Mouse (Mus musculus) macrophage (primary cell): Measurements from ENCODE around the gene Syne1. TPM values are rescaled to one million over a fixed set of nuclear protein-coding genes. Genes with fewer than 3 reads are reported as not detected.

Source experiments
- H3K27ac ChIP-seq: fragments of 350-480 bp; formaldehyde crosslinking; 2 replicates; pipeline ENCODE4 v1.9.0; 2021
- H3K36me3 ChIP-seq: fragments of 350-480 bp; formaldehyde crosslinking; 2 replicates; pipeline ENCODE4 v1.9.0; 2021; ENCODE audit errors: inconsistent target
- H3K4me3 ChIP-seq: fragments of 350-480 bp; formaldehyde crosslinking; 2 replicates; pipeline ENCODE4 v1.9.0; 2021; ENCODE audit errors: inconsistent target
- H3K79me2 ChIP-seq: fragments of 350-480 bp; formaldehyde crosslinking; 2 replicates; pipeline ENCODE4 v1.9.0; 2021; ENCODE audit errors: inconsistent target
- WGBS: methylation state at CpG from one replicate; pipeline ENCODE4 v1.1.7; 2026; ENCODE audit warnings: inconsistent platforms; ENCODE audit not compliant: missing documents; 5-methylcytosine and 5-hydroxymethylcytosine counted together
- polyA plus RNA-seq: library from polyadenylated mRNA; stranded (reverse); fragments of 250-400 nt; gene quantifications from 3 replicates; pipeline ENCODE4 v1.2.4, GENCODE M21; 2018; ENCODE audit warnings: inconsistent platforms
- total RNA-seq, 78 experiments: library from RNA; depleted of rRNA; stranded (reverse); fragments of 250-400 nt; gene quantifications; 1 replicate in 9 of 78; 2 replicates in 24 of 78; 3 replicates in 43 of 78; 4 replicates in 2 of 78; pipeline ENCODE4 v1.2.4; 2018; ENCODE audit warnings: inconsistent platforms in 56 of 78

Gene Syne1
- 100 to 1,000 TPM in 18 of 26 experiments, 10 to 100 TPM in 8; 10.3 to 195 (median 112) TPM for total RNA-seq (2018; cell fraction: chromatin; rRNA removed)
- 10 to 100 TPM; 14.6 to 26.9 (median 20.3) TPM for total RNA-seq (2018; cell fraction: cytosol; rRNA removed)
- total RNA-seq (2018; cell fraction: nucleus; rRNA removed): 10 to 100 TPM; 18.5 to 90.6 (median 56.4) TPM
- 8.9 to 17.8 TPM (median 14.6 TPM) in 3 replicates for polyA plus RNA-seq

DNA sequence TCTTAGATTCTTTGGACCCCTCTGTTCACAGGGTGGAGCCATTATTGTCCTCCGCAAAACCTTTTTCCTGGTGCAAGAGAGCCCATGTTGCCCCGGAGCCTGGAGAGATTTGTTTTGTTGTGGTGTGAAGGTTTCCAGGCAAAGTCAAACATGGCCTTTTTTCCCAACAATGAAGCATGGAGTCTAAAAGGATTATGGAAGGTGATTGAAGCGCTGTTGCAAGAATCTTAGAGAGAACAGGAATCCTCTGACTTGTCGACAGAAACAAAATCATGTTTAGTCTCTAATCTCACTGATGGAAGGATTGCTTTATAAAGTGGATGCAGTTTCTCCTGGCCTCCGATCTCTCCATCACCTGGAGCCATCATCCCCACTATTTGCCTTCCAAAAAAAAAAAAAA is at the start of gene Syne1:
Gene Syne1, minus strand, starts transcription at position 101 of the 400 bp plus-strand sequence.
- WGBS: 85% methylated on average over 5 of the region's 5 CpGs
- H3K36me3 ChIP-seq: no peaks in the 10 kb centered on the region
- H3K4me3 ChIP-seq: no peak within 1 kb of the TSS
- no peak within 1 kb of the TSS for H3K27ac ChIP-seq
- H3K79me2 ChIP-seq: no peaks in the 10 kb centered on the region

DNA sequence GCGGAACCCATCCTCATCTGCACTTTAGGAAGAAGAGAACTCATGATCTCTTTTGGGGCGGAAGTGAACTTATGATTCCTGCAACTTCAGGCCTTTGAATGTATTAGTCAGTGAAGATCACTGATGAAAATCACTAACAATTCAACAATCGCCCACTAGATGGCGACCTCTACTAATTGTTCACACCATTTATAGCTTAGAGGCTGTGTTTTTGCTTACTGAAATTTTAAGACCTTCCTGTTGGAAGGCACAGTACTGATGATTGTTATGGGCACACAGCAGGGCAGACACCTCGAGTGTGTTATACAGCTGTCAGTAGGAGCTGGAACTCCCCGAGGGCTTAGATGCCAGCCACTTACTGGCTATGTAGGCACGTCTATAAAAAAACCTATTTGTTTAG is 48.8 kb upstream of the Syne1 start:
- 16% methylated on average over 6 of the region's 7 CpGs for WGBS
- Histone ChIP-seq H3K27ac (no peak overlapping the region), H3K4me3 (no peak overlapping the region), H3K36me3 (no peaks in the 10 kb centered on the region), H3K79me2 (no peaks in the 10 kb centered on the region)

DNA sequence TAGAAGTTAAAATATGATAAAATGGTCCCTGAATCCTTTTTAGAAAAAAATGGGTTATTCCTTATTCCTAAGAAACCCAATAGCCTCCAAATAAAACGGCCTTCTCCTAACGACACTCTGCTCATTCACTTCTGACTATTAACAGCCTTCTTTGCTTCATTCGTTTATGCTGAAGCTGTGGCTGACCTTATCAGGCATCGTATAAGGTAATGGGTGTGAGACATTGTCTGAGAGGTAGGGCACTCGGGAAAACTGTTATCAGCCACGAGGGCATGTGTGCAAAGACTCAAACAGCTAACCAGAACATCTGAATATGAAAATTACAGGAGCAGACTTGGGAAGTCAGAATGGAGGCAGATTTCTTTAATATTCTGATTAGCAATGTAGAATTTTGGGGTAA is 45.3 kb upstream of the Syne1 start:
- no peak overlapping the region for H3K4me3 ChIP-seq
- 30% methylated on average over 6 of the region's 6 CpGs for WGBS
- no peak overlapping the region for H3K27ac ChIP-seq

DNA sequence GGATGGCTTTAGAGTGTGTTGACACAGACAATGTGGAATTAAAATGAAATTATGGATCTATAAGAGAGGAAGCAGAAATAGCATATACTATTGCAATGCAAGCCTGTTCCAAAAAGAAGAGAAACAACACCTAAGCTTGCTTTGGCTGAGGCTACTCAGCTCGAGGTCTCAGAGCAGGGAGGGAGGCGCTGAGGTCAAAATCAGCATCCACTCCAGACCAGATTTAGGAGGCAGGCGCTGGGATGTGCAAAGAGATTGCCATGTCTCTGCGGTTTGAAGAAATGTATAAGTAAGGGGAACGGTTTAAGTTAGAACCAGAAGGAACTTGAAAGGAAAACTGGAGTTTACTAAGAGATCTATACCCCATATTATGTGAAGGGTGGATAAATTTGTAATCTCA is 43.2 kb upstream of the Syne1 start:
- Histone ChIP-seq H3K27ac (no peak overlapping the region), H3K4me3 (no peak overlapping the region), H3K36me3 (no peaks in the 10 kb centered on the region), H3K79me2 (no peaks in the 10 kb centered on the region)
- 9% methylated on average over 5 of the region's 5 CpGs for WGBS

More for the DNA sequence above, 45.3 kb upstream of the Syne1 start:
- H3K79me2 ChIP-seq: no peaks in the 10 kb centered on the region
- H3K36me3 ChIP-seq: no peaks in the 10 kb centered on the region

DNA sequence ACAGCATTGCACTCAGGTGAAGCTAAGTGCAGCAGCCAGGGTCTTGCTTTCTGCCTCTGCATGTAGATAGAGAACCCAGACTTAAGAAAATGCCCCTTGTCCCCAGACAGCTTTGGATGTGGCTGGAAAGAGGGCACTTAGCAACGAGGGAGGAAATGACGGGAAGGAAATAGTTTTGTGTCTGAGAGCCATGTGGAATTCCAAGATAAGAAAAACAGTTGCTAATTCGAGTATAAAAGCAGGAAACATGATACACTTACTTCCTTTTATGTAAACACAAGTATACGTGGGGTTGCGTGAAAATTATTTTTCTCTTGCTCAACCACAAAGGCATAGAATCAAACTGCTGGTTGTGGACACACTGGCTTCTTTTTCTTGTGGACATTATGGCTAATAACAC is 42.2 kb upstream of the Syne1 start, which contains the start of gene Myct1:
Gene Myct1, plus strand, starts transcription at position 312 of the 400 bp plus-strand sequence.
- 20% methylated on average over 5 of the region's 5 CpGs for WGBS

DNA sequence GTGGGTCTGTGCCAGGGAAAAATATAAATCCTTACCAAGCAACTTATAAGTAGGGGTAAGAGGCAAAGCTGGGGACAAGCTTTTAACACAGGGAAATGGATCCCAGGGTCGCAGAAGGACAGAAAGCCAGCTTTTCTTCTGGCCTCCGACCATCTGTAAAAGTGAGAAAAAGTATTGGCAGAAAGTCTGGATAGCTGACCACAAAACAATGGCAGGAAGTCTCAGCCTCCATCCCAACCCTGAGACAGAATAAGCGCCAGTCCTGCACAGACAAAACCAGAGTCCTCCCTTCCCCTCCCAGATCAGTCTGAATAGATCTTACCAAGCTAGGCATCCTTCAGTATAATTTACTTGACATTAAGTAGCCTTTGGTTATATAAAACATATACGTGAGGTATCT is 40.7 kb upstream of the Syne1 start:
- no peaks in the 10 kb centered on the region for H3K79me2 ChIP-seq
- no peak overlapping the region for H3K27ac ChIP-seq
- H3K36me3 ChIP-seq: no peaks in the 10 kb centered on the region
- WGBS: 56% methylated on average over 4 of the region's 4 CpGs
- no peak overlapping the region for H3K4me3 ChIP-seq

More for the DNA sequence above, 42.2 kb upstream of the Syne1 start, which contains the start of gene Myct1:
- no peak within 1 kb of the TSS for H3K4me3 ChIP-seq
- no peak within 1 kb of the TSS for H3K27ac ChIP-seq
- no peaks in the 10 kb centered on the region for H3K79me2 ChIP-seq
- H3K36me3 ChIP-seq: no peaks in the 10 kb centered on the region

DNA sequence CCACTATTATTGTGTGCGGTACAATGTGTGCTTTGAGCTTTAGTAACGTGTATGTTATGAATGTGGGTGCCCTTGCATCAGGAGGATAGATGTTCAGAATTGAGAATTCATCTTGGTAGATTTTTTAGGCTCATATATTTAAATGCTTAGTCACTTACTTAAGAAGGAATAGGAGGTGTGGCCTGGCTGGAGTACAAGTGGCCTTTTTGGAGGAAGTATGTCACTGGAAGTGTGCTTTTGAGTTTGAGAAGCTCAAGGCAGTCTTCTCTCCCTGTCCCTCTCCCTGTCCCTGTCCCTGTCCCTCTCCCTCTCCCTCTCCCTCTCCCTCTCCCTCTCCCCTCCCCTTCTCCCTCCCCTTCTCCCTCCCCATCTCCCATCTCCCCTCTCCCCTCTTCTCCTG is 39.8 kb upstream of the Syne1 start:
- Histone ChIP-seq H3K4me3 (no peak overlapping the region), H3K36me3 (no peaks in the 10 kb centered on the region), H3K27ac (no peak overlapping the region), H3K79me2 (no peaks in the 10 kb centered on the region)
- 91% methylated on average over 2 of the region's 2 CpGs for WGBS

DNA sequence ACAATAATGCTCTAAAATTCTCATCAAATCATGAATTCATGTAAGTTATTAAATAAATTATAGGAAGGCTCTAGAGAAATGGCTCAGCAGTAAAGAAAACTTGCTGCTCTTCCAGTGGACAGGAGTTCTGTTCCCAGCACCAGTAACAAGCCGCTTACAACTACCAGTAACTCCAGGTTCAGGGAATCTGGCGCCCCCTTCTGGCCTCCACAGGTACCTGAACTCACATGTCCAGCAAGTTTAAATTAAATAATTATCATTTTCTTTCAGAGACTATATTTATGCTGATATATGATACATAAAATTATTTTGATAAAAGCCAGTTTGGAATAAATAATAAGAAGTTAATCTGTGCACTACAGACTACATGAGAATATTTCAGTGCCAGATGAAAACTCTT is 22.0 kb upstream of the Syne1 start:
- WGBS: 92% methylated on average over 2 of the region's 2 CpGs
- Histone ChIP-seq H3K79me2 (no peaks in the 10 kb centered on the region), H3K36me3 (no peaks in the 10 kb centered on the region), H3K27ac (no peak overlapping the region), H3K4me3 (no peak overlapping the region)

DNA sequence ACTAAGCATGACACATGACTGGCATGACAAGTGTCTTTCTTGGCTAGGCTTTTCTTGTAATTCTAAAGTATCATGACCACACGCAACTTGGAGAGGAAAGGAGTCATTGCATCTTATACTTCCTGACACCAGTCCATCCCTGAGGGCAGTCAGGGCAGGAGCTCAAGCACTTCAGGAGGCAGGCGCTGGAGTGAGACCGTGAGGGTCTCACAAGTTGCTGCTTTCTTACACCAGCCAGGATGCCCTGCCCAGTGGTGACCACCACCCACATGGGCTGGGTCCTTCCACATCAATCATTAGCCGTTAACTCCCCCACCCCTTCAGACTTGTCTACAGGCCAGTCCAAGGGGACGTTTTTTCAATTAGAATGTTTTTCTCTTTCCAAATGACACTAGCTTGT is 20.1 kb upstream of the Syne1 start:
- no peaks in the 10 kb centered on the region for H3K79me2 ChIP-seq
- H3K4me3 ChIP-seq: no peak overlapping the region
- H3K27ac ChIP-seq: no peak overlapping the region
- H3K36me3 ChIP-seq: no peaks in the 10 kb centered on the region
- WGBS: 68% methylated on average over 5 of the region's 5 CpGs

DNA sequence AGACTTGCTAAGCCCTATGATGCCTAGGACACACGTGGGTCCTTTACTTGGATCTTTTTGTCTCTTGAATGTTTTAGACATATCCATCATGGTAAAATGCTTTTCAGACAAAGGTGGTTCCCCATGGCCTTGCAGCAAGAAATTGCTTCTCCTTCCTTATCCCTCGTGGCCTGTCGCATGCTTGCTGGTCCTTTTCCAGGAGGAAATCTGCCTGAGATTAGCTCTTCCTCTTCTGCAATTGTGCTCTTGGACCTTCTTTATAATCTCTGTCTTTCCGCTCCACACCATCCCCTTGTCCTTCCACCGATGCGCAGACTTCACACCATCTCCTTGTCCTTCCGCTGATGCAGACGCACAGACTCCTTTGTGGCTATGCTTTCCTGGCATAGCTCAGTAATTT is 18.8 kb upstream of the Syne1 start:
- Histone ChIP-seq H3K27ac (no peak overlapping the region), H3K4me3 (no peak overlapping the region), H3K79me2 (no peaks in the 10 kb centered on the region), H3K36me3 (no peaks in the 10 kb centered on the region)
- 84% methylated on average over 8 of the region's 8 CpGs for WGBS

DNA sequence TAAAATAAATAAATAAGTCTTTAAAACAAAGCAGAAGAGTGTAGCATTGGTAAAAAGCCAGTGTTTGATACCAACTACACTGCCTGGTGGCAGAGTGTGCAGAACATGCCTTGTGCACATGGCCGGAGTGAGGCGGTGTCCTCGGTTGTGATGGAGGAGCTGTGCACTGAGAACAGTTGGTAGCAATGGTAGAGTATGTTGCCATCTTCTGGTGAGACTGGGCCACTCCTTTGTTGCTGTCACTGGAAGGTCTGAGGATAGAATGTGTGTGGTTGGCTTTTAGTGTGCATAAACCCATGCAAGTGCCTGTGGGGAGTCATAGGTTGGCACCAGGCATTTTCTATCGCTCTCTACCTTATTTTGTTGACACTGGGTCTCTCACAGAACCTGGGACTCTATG is 17.7 kb upstream of the Syne1 start:
- WGBS: 95% methylated on average over 4 of the region's 4 CpGs
- Histone ChIP-seq H3K79me2 (no peaks in the 10 kb centered on the region), H3K4me3 (no peak overlapping the region)

DNA sequence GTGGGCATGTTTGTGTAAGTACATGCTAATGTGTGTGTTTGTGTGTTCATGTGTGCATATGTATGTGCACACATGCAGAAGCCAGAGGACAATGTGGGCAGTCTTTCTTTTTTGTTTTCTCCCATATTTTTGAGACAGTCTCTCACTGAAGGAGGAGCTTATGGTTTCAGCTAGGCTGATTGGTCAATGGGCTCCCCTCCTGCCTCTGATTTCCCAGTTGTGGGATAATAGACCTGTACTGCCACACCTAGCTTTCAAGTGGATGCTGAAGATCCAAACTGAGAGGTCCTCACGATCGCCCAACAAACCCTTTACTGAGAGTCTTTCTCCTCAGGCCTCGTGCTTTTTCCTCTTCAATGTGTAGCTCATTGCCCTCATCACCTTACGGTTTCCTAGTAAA is 10.4 kb upstream of the Syne1 start:
- no peak overlapping the region for H3K4me3 ChIP-seq
- WGBS: 89% methylated on average over 4 of the region's 4 CpGs
- no peaks in the 10 kb centered on the region for H3K36me3 ChIP-seq
- no peak overlapping the region for H3K27ac ChIP-seq
- no peaks in the 10 kb centered on the region for H3K79me2 ChIP-seq

More for the DNA sequence above, 17.7 kb upstream of the Syne1 start:
- Histone ChIP-seq H3K36me3 (no peaks in the 10 kb centered on the region), H3K27ac (no peak overlapping the region)

DNA sequence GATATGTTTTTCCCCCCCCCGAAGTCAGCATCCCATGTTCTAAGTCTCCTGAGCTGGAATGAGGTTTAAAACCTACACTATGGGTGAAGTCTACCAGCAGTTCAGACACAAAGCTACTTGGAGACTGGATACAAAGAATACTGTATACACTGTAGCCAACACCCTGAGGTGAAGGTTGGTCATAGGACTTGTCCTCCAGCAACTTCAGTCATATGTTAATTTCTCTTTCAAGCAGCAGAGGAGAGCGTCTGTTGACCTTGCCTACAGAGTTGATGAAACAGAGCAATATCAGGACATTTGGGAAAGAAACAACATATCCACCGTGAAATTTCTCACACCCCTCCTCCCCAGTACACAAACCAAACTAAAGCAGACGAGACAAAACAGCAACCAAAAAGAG is 9.2 kb upstream of the Syne1 start:
- WGBS: 84% methylated on average over 4 of the region's 4 CpGs
- Histone ChIP-seq H3K79me2 (no peaks in the 10 kb centered on the region), H3K4me3 (no peak overlapping the region), H3K36me3 (no peaks in the 10 kb centered on the region), H3K27ac (no peak overlapping the region)

DNA sequence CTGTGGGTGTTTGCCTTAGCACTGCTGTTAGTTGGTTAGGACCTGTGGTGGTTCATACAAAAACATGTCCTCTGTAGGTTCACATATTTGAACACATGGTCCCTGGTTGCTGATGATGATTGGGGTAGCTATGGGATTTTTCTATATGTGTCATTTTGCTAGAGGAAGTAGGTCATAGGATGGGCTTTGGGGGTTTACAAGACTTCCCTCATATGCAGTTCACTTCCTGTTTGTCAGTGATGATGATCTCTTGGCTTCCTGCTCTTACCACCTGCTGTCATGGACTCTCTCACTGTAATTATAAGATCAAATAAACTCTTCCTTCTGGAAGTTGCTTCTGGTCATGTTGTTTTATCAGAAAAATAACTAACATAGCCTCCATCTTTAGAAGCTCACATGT is 7.5 kb upstream of the Syne1 start:
- Histone ChIP-seq H3K36me3 (no peaks in the 10 kb centered on the region), H3K4me3 (no peak overlapping the region), H3K79me2 (no peaks in the 10 kb centered on the region), H3K27ac (no peak overlapping the region)

DNA sequence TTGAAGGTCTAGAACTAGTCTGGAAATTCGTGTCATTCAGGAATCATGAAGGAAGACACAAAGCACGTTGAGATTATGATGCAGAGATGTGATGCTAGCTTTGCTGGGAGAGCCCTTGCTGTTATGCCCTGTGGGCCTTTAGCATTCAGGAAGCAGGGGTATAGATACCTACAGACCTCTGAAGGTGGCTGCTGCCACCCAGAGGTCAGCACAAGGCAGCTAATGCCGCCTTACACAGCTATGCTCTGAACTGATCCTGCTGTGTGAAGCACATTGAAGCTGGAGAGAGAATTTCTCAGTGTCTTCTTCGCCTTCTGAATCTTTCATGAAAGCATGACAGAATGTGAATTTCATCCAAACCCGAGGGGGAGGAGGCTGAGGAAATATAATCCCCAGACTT is 3.7 kb upstream of the Syne1 start:
- Histone ChIP-seq H3K79me2 (no peaks in the 10 kb centered on the region), H3K36me3 (no peaks in the 10 kb centered on the region), H3K27ac (no peak overlapping the region), H3K4me3 (no peak overlapping the region)
- WGBS: 25% methylated on average over 5 of the region's 5 CpGs
